Mouse (Mus musculus) T-helper 2 cell (primary cell): ENCODE data around the gene R3hdm2.

ENCODE experiments used
- in situ Hi-C: fragments of 300-600 bp; cut with MboI, MseI; formaldehyde crosslinking; loops from one replicate; pipeline ENCODE4 v1.15.1; 2025; ENCODE audit warnings: high pct_unique_total_duplicates

R3hdm2 gene

GRCm38 (mm10) chr10:127422047-127422446, 41.9 kb downstream of the R3hdm2 start:
- in situ Hi-C loops: no loop called here

DNA sequence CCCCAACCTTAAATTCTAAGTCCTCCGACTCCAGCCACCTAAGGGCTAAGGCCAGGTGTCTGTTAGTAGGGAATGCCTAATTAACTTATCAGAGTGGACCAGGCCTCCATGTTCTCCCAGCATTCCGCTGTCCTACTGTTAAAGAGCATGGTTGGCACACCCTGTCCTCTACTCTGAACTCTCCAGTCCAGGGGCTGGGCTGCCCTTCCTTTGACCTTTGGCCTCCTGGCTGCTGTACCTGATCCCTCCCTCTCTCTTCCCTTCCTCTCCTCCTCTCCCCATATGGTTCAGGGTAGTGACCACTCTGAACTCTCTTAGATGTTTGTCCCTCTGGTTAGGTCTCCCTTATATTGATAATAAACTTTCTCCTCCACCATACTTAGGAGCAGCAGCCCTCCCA, 45.7 kb downstream of the R3hdm2 start:
- in situ Hi-C loops: no loop called here

- in situ Hi-C loops: no loop called here
Measured at GRCm38 (mm10) chr10:127426670-127427069, 46.5 kb downstream of the R3hdm2 start.

DNA sequence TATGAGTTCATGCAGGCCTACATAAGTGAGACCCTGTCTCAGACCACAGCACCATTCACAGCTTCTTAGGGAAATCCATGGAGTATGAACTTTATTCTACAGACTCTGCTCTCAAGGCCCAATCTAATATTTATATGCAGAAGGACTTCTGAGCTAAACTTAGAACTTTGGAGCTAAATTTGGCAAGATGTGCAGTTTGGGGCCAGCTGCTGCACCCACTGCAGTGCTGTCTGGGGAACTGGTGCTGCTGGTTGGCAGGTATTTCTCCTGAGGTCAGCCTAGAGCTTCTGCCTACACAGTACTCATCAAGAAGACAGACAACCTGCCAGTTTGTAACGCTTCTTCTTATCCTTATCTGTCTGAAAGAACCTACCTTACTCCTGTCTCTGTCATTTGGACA, 47.0 kb downstream of the R3hdm2 start:
- in situ Hi-C loops: no loop called here

DNA sequence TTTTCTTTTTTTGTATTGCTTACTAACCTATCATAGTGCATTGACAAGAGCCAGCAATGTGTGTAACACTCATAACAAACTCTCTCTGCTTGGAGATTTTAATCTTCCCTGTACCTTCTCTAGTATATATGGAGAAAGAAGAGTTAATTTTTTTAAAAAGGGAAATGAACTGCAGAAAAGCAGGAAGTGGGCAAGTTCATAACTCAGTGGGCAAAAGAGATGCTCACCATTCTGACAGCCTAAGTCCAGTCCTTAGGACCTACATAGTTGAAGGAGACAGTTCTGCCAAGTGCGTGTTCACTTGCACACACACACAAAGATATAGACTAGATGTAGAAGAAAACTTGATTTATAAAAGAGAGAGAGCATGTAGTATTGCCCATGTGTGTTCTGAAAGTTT, 47.9 kb downstream of the R3hdm2 start:
- in situ Hi-C loops: no loop called here

- in situ Hi-C loops: no loop called here
Measured at GRCm38 (mm10) chr10:127429538-127429937, 49.4 kb downstream of the R3hdm2 start.

- in situ Hi-C loops: no loop called here
Measured at GRCm38 (mm10) chr10:127432466-127432865, 52.3 kb downstream of the R3hdm2 start.

GRCm38 (mm10) chr10:127437354-127438113, 57.4 kb downstream of the R3hdm2 start:
- in situ Hi-C loops: no loop called here

- in situ Hi-C loops: no loop called here
Measured at GRCm38 (mm10) chr10:127453701-127454100, 73.6 kb downstream of the R3hdm2 start.

DNA sequence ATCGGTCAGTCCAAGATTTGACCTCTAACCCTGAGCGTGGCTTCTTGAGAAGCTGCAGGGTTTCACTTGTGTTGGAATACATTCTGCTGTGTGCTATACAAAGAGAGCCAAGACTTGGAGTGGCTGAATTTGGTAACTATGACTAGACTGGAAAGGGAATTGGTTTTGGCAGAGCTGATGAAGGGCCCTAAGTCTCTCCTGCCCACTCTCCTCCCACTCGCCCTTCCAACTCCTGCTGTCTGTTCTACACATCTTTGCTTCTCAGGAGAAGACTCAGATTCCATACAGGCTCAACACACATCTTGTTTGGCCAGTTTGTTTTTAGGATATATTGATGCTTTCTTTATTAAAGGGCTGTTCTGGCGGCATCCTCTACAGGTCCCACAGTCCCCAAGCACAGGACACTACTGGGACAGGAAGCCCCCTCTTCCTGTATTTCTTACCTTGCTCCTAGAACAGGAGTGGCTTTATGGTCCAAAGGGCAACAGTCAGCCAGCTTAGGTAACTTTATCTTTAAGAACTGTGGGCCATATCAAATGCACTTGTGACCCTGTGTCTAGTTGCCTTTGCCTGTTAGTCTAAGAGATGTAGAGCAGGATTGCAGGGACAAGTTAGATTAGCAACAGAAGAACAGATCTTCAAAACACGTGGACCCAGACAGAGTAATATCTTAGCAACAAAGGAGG, 82.4 kb downstream of the R3hdm2 start:
- in situ Hi-C loops: no loop called here

- in situ Hi-C loops: no loop called here
Measured at GRCm38 (mm10) chr10:127471281-127471988, 91.3 kb downstream of the R3hdm2 start.

- in situ Hi-C loops: no loop called here
Measured at GRCm38 (mm10) chr10:127472722-127473121, 92.6 kb downstream of the R3hdm2 start.

- in situ Hi-C loops: no loop called here
Measured at GRCm38 (mm10) chr10:127475175-127475574, 95.0 kb downstream of the R3hdm2 start.

- in situ Hi-C loops: no loop called here
Measured at GRCm38 (mm10) chr10:127476541-127476940, 96.4 kb downstream of the R3hdm2 start.

DNA sequence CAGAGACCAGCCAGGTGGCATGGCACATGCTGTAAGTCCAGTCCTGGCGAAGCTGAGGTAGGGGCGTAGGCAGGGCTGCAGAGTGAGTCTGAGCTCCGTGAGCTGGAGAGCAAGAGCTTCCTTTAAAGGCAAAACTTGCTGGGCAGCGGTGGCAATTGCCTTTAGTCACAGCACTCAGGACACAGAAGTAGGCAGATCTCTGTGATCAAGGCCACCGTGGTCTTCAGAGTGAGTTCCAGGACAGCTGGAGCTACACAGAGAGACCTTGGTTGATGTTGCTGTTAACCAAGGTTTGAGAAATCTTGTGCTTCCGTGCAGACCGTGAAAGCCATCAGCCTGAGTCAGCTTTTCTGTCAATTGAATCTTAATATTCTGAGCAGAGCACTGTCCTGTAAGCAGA, 97.2 kb downstream of the R3hdm2 start:
- in situ Hi-C loops: no loop called here

DNA sequence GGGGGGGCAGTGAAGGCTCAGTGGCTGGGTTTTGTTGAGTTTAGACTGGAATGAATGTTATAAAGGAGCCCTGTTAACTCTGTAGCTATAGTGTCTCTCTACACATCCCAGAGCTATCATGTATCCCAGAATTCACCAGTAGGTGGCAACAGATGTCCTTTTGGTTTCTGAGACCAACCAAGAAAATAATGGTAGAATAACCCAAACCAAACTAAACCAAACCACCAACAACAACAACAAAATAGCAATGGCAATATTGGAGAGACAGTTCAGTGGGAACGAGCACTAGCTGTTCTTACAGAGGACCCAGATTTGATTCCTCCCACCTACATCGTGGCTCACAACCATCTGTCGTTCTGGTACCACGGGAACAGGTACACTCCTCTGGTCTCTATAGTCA, 99.0 kb downstream of the R3hdm2 start:
- in situ Hi-C loops: no loop called here

DNA sequence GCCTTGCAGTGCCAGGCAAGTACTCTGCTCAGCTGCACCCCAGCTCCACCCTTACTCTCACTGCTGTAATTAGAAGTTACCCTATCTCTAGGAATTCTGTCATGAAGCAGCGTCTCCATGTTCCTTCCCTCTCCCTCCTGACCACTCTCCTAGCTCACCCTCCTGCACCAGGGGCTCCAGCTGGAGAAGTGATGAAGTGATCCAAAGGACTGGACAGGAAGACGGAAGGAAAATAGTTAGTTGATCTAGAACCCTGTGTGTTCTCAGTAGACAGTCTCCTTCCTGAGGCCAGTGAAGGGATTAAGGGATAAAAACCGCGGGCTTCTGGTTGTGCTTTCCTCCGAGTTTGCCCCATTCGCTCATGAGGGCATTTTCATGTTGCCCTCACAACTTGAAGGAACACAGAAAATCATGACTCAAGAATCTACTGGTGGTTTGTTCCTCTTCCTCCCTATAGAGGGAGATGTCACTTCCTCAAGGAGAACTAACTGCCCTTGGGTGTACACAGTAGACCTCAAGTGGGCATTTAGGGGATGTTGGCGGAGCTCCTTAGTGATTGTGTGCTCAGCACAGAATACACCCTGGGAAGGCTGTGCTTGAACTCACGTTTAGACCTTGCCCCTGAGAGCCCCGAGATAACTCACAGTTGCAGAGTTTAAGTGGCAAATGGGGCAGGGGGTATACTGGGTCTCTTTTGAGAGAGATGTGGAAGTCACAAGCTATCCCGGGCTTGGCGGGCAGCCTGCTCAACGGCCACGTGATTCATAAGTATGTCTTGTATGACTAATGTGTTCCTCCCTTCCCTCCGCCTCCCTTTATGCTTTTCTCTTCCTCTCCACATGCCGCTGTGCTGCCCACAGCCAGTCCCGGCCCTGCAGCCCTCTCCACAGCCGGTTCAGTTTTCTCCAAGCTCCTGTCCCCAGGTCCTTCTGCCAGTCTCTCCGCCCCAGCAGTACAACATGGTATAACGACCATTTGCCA, 101.0 kb downstream of the R3hdm2 start:
- in situ Hi-C loops: no loop called here

GRCm38 (mm10) chr10:127485235-127485634, 105.1 kb downstream of the R3hdm2 start:
- in situ Hi-C loops: no loop called here

- in situ Hi-C loops: no loop called here
Measured at GRCm38 (mm10) chr10:127488856-127489255, 108.7 kb downstream of the R3hdm2 start.

GRCm38 (mm10) chr10:127490160-127491127, 110.3 kb downstream of the R3hdm2 start:
- in situ Hi-C loops: no loop called here
